Mouse (Mus musculus) testis, adult 2 months (tissue): Measurements from ENCODE around the gene Ctsl.

Experiments used
- CTCF ChIP-seq: fragments of 200-500 bp; IDR thresholded peaks from 2 replicates; pipeline ENCODE4 v1.5.1; 2012; ENCODE audit warnings: low read depth, mild to moderate bottlenecking, inconsistent platforms, low read length, moderate library complexity; ENCODE audit not compliant: control insufficient read depth, insufficient read depth, insufficient replicate concordance
- POLR2A ChIP-seq: fragments of 200-500 bp; IDR thresholded peaks from 2 replicates; pipeline ENCODE4 v1.6.1; 2012; ENCODE audit warnings: low read depth, mild to moderate bottlenecking, inconsistent platforms, low read length, moderate library complexity; ENCODE audit not compliant: control insufficient read depth

GRCm38 (mm10) chr13:64373695-64374094 lies 3.0 kb upstream of the Ctsl start:
- TF ChIP-seq POLR2A (no peak), CTCF (no peak)
